Mouse (Mus musculus) MEL (cell line): ENCODE measurements around the gene Hist1h2bh. TPM values are rescaled to one million over a fixed set of nuclear protein-coding genes. Genes with fewer than 3 reads are reported as not detected.

Experiments
- DNase-seq: peaks from one replicate; pipeline ENCODE4 v3.0.0; 2011; ENCODE audit warnings: low read depth, low spot score
- H3K27ac ChIP-seq: 2 replicates; pipeline ENCODE4 v1.5.1; 2012; ENCODE audit warnings: low read depth, mild to moderate bottlenecking, control low read depth, low read length, moderate library complexity; ENCODE audit not compliant: control insufficient read depth
- H3K27me3 ChIP-seq, 2 experiments: fragments of 150-350 bp in 1 of 2; sonication (generic) in 1 of 2; 2 replicates each; pipeline ENCODE4 v1.6.1; 2012; ENCODE audit warnings: low read length in 2 of 2, mild to moderate bottlenecking in 2 of 2, improper control_type of control experiment in 1 of 2, moderate library complexity in 1 of 2; ENCODE audit not compliant: insufficient read depth in 2 of 2, control insufficient read depth in 1 of 2
- H3K36me3 ChIP-seq, 2 experiments: 2 replicates each; pipeline ENCODE4 v1.6.1; 2012 to 2014; ENCODE audit warnings: low read length in 2 of 2, improper control_type of control experiment in 1 of 2, inconsistent platforms in 1 of 2, mild to moderate bottlenecking in 1 of 2; ENCODE audit not compliant: insufficient read depth in 2 of 2, control insufficient read depth in 1 of 2
- H3K4me1 ChIP-seq, 2 experiments: fragments of 150-350 bp in 1 of 2; sonication (generic) in 1 of 2; 2 replicates each; pipeline ENCODE4 v1.6.1; 2012; ENCODE audit warnings: low read length in 2 of 2, improper control_type of control experiment in 1 of 2, mild to moderate bottlenecking in 1 of 2; ENCODE audit not compliant: insufficient read depth in 2 of 2, control insufficient read depth in 1 of 2
- H3K4me3 ChIP-seq, 2 experiments: fragments of 150-350 bp in 1 of 2; sonication (generic) in 1 of 2; 2 replicates each; pipeline ENCODE4 v1.5.1; 2012; ENCODE audit warnings: low read depth in 2 of 2, low read length in 2 of 2, mild to moderate bottlenecking in 2 of 2, moderate library complexity in 2 of 2, control low read depth in 1 of 2, improper control_type of control experiment in 1 of 2; ENCODE audit not compliant: control insufficient read depth in 1 of 2, insufficient read depth in 1 of 2
- H3K79me2 ChIP-seq: 2 replicates; pipeline ENCODE4 v1.6.1; 2012; ENCODE audit warnings: mild to moderate bottlenecking, low read length, moderate library complexity; ENCODE audit not compliant: control insufficient read depth, poor library complexity, insufficient read depth
- H3K9ac ChIP-seq: 2 replicates; pipeline ENCODE4 v1.6.1; 2012; ENCODE audit warnings: low read depth, mild to moderate bottlenecking, control low read depth, low read length, moderate library complexity; ENCODE audit not compliant: control insufficient read depth, poor library complexity, severe bottlenecking
- H3K9me3 ChIP-seq: fragments of 150-350 bp; sonication (generic); replicated peaks from 2 replicates; pipeline ENCODE4 v1.6.1; 2012; ENCODE audit warnings: mild to moderate bottlenecking, low read length, improper control_type of control experiment, moderate library complexity; ENCODE audit not compliant: insufficient read depth
- CHD2 ChIP-seq: IDR thresholded peaks from 2 replicates; pipeline ENCODE4 v1.6.1; 2011; ENCODE audit warnings: low read length, improper control_type of control experiment
- CTCF ChIP-seq, 3 experiments: IDR thresholded peaks in 2 of 3; conservative IDR thresholded peaks in 1 of 3; 2 replicates each; pipeline ENCODE4 v1.5.1; 2011 to 2012; ENCODE audit warnings: low read length in 3 of 3, low read depth in 2 of 3, mild to moderate bottlenecking in 2 of 3, improper control_type of control experiment in 1 of 3, inconsistent platforms in 1 of 3, mixed read lengths in 1 of 3, moderate library complexity in 1 of 3; ENCODE audit not compliant: control insufficient read depth in 1 of 3, insufficient read depth in 1 of 3, poor library complexity in 1 of 3, severe bottlenecking in 1 of 3
- EP300 ChIP-seq, 2 experiments: IDR thresholded peaks; 2 replicates each; pipeline ENCODE4 v1.6.1; 2011; ENCODE audit warnings: improper control_type of control experiment in 2 of 2, low read length in 2 of 2, low read depth in 1 of 2, mild to moderate bottlenecking in 1 of 2
- GABPA ChIP-seq: IDR thresholded peaks from 2 replicates; pipeline ENCODE4 v1.6.1; 2012; ENCODE audit warnings: low read depth, mild to moderate bottlenecking, inconsistent platforms, low read length, improper control_type of control experiment, moderate library complexity
- GATA1 ChIP-seq: IDR thresholded peaks from 2 replicates; pipeline ENCODE4 v1.6.1; 2011; ENCODE audit warnings: low read depth, low read length, improper control_type of control experiment
- HCFC1 ChIP-seq: IDR thresholded peaks from 2 replicates; pipeline ENCODE4 v1.6.1; 2012; ENCODE audit warnings: low read depth, mild to moderate bottlenecking, inconsistent platforms, low read length, improper control_type of control experiment, moderate library complexity
- KAT2A ChIP-seq: conservative IDR thresholded peaks from 2 replicates; pipeline ENCODE4 v1.6.1; 2012; ENCODE audit warnings: low read depth, low read length, improper control_type of control experiment, inconsistent platforms
- MXI1 ChIP-seq: IDR thresholded peaks from 2 replicates; pipeline ENCODE4 v1.6.1; 2011; ENCODE audit warnings: mild to moderate bottlenecking, low read depth, low read length, improper control_type of control experiment
- MYC ChIP-seq: IDR thresholded peaks from 2 replicates; pipeline ENCODE4 v1.6.1; 2011; ENCODE audit warnings: low read depth, mild to moderate bottlenecking, low read length, improper control_type of control experiment, moderate library complexity
- POLR2A ChIP-seq, 2 experiments: IDR thresholded peaks; 2 replicates each; pipeline ENCODE4 v1.6.1; 2011 to 2012; ENCODE audit warnings: low read length in 2 of 2, mild to moderate bottlenecking in 2 of 2, control low read depth in 1 of 2, improper control_type of control experiment in 1 of 2, low read depth in 1 of 2, moderate library complexity in 1 of 2; ENCODE audit not compliant: control insufficient read depth in 1 of 2, insufficient read depth in 1 of 2, poor library complexity in 1 of 2
- POLR2AphosphoS5 ChIP-seq: IDR thresholded peaks from 2 replicates; pipeline ENCODE4 v1.6.1; 2012; ENCODE audit warnings: low read depth, borderline replicate concordance, mild to moderate bottlenecking, inconsistent platforms, low read length, moderate library complexity, mixed read lengths
- RAD21 ChIP-seq: IDR thresholded peaks from 2 replicates; pipeline ENCODE4 v1.6.1; 2011; ENCODE audit warnings: mild to moderate bottlenecking, low read depth, low read length, improper control_type of control experiment
- TBP ChIP-seq: IDR thresholded peaks from 2 replicates; pipeline ENCODE4 v1.8.0; 2011; ENCODE audit warnings: low read depth, low read length, improper control_type of control experiment
- UBTF ChIP-seq: IDR thresholded peaks from 2 replicates; pipeline ENCODE4 v1.6.1; 2012; ENCODE audit warnings: low read depth, mild to moderate bottlenecking, inconsistent platforms, low read length, improper control_type of control experiment, moderate library complexity, borderline replicate concordance; ENCODE audit not compliant: insufficient read depth
- USF1 ChIP-seq: IDR thresholded peaks from 2 replicates; pipeline ENCODE4 v1.6.1; 2014; ENCODE audit warnings: low read depth, mild to moderate bottlenecking, inconsistent platforms, low read length, improper control_type of control experiment, moderate library complexity
- USF2 ChIP-seq, 2 experiments: IDR thresholded peaks; 2 replicates each; pipeline ENCODE4 v1.6.1; 2011 to 2012; ENCODE audit warnings: improper control_type of control experiment in 2 of 2, low read length in 2 of 2, borderline replicate concordance in 1 of 2, inconsistent platforms in 1 of 2, low read depth in 1 of 2, mild to moderate bottlenecking in 1 of 2; ENCODE audit not compliant: insufficient read depth in 1 of 2
- ZC3H11A ChIP-seq: IDR thresholded peaks from 2 replicates; pipeline ENCODE4 v1.6.1; 2012; ENCODE audit warnings: low read depth, mild to moderate bottlenecking, inconsistent platforms, low read length, improper control_type of control experiment
- ZKSCAN1 ChIP-seq: IDR thresholded peaks from 2 replicates; pipeline ENCODE4 v1.6.1; 2012; ENCODE audit warnings: low read depth, mild to moderate bottlenecking, inconsistent platforms, low read length, improper control_type of control experiment, moderate library complexity
- polyA plus RNA-seq, 2 experiments: library from polyadenylated mRNA; stranded (reverse) in 1 of 2; unstranded in 1 of 2; fragments of >175 nt in 1 of 2; fragments of >200 nt in 1 of 2; gene quantifications; 2 replicates each; pipeline versions ENCODE4 v1.2.1 to v1.2.4; 2012; ENCODE audit warnings: low replicate concordance in 2 of 2, low read depth in 1 of 2; ENCODE audit not compliant: insufficient read length in 2 of 2, insufficient read depth in 1 of 2, missing spikeins in 1 of 2
- total RNA-seq: library from RNA; depleted of rRNA; stranded (reverse); fragments of 300-350 nt; gene quantifications from 2 replicates; pipeline ENCODE4 v1.2.3, GENCODE M21; 2012

Gene Hist1h2bh
- total and polyA plus RNA-seq, 3 experiments, result 0.70 to 275 TPM; not detected in 1

GRCm38 (mm10) chr13:23503797-23504196 is 39.4 kb downstream of the Hist1h2bh start:
- Histone ChIP-seq H3K4me1 (peaks cover 0 to 10% of the 10 kb centered on the region in 2 experiments; a peak in 1 of 4 replicates), H3K9me3 (no peaks in the 10 kb centered on the region), H3K9ac (no peak overlapping the region), H3K27me3 (no peaks in the 10 kb centered on the region), H3K36me3 (peaks cover 0 to 12% of the 10 kb centered on the region in 2 experiments; a peak in 2 of 4 replicates), H3K4me3 (peak overlapping the region; percentile 4 to 28), H3K27ac (no peak overlapping the region), H3K79me2 (no peaks in the 10 kb centered on the region)
- TF ChIP-seq POLR2AphosphoS5, result no peak
- TF ChIP-seq TBP, result peak; percentile 100
- TF ChIP-seq POLR2A (IDR thresholded peaks at IDR 0.05; ENCODE audit: control insufficient read depth in 1 of 2, insufficient read depth in 1 of 2, low read depth in 1 of 2, low read length in 2 of 2, poor library complexity in 1 of 2), result no peak
- TF ChIP-seq CTCF (IDR thresholded peaks at IDR 0.05 in 2 of 3, conservative IDR thresholded peaks at IDR 0.05 in 1 of 3; ENCODE audit: control insufficient read depth in 1 of 3, insufficient read depth in 1 of 3, low read depth in 2 of 3, low read length in 3 of 3, poor library complexity in 1 of 3, severe bottlenecking in 1 of 3), result no peak
- peak; percentile 96 for TF ChIP-seq GATA1
- no peak for TF ChIP-seq RAD21
- peak; percentile 83 for DNase-seq

DNA sequence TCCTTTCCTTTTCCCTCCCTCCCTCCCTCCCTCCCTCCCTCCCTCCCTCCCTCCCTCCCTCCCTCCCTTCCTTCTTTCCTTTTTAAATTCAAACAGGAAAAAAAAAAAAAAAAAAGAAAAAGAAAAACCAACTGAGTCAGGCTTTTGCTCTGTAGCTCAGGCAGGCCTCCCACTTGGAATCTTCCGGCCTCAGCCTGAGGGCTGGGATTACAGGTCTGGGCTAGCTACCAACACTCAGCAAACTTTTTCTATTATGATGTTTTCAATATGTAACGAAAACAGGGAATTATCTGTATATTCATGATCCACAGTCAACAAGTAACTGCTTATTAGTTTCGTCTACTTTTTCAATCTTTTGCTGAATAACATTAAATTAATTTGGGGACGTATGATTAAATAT is 40.3 kb downstream of the Hist1h2bh start:
- TF ChIP-seq CHD2 (no peak), USF2 (IDR thresholded peaks at IDR 0.05; ENCODE audit: borderline replicate concordance in 1 of 2, insufficient read depth in 1 of 2, low read depth in 1 of 2, low read length in 2 of 2) (no peak), RAD21 (no peak), ZKSCAN1 (no peak), MXI1 (no peak), EP300 (IDR thresholded peaks at IDR 0.05; ENCODE audit: low read depth in 1 of 2, low read length in 2 of 2) (no peak), UBTF (no peak), USF1 (no peak), KAT2A (no peak), MYC (no peak), TBP (no peak), ZC3H11A (no peak), GABPA (no peak), HCFC1 (no peak), POLR2A (IDR thresholded peaks at IDR 0.05; ENCODE audit: control insufficient read depth in 1 of 2, insufficient read depth in 1 of 2, low read depth in 1 of 2, low read length in 2 of 2, poor library complexity in 1 of 2) (no peak)
- Histone ChIP-seq H3K79me2 (no peaks in the 10 kb centered on the region), H3K27ac (no peak overlapping the region), H3K36me3 (peaks cover 0 to 12% of the 10 kb centered on the region in 2 experiments; a peak in 2 of 4 replicates), H3K9me3 (no peaks in the 10 kb centered on the region), H3K27me3 (no peaks in the 10 kb centered on the region), H3K9ac (peak overlapping the region; percentile 38; the same call in 1 of the 2 replicates), H3K4me1 (peaks cover 0 to 10% of the 10 kb centered on the region in 2 experiments; a peak in 1 of 4 replicates), H3K4me3 (peak overlapping the region; percentile 4 to 43; a peak in 3 of 4 replicates)
- peak; percentile 43 for DNase-seq
